Mouse (Mus musculus) liver, embryonic 14.5 days (tissue): ENCODE data around the gene Krtap12-1.

Source experiments
- CTCF ChIP-seq: IDR thresholded peaks from 2 replicates; pipeline ENCODE4 v1.5.1; 2016; ENCODE audit warnings: antibody characterized with exemption, low read depth, control low read depth
- EP300 ChIP-seq: IDR thresholded peaks from 2 replicates; pipeline ENCODE4 v1.6.1; 2016; ENCODE audit warnings: antibody characterized with exemption, low read depth

- TF ChIP-seq CTCF (peak; percentile 48), EP300 (no peak)
Measured at GRCm38 (mm10) chr10:77724855-77725254, 4.5 kb downstream of the Krtap12-1 start.
